Mouse (Mus musculus) MEL (cell line): ENCODE results near the gene Atp2a2.

ENCODE experiments used
- CTCF ChIP-seq, 3 experiments: IDR thresholded peaks in 2 of 3; conservative IDR thresholded peaks in 1 of 3; 2 replicates each; pipeline ENCODE4 v1.5.1; 2011 to 2012; ENCODE audit warnings: low read length in 3 of 3, low read depth in 2 of 3, mild to moderate bottlenecking in 2 of 3, improper control_type of control experiment in 1 of 3, inconsistent platforms in 1 of 3, mixed read lengths in 1 of 3, moderate library complexity in 1 of 3; ENCODE audit not compliant: control insufficient read depth in 1 of 3, insufficient read depth in 1 of 3, poor library complexity in 1 of 3, severe bottlenecking in 1 of 3
- EP300 ChIP-seq, 2 experiments: IDR thresholded peaks; 2 replicates each; pipeline ENCODE4 v1.6.1; 2011; ENCODE audit warnings: improper control_type of control experiment in 2 of 2, low read length in 2 of 2, low read depth in 1 of 2, mild to moderate bottlenecking in 1 of 2
- KAT2A ChIP-seq: conservative IDR thresholded peaks from 2 replicates; pipeline ENCODE4 v1.6.1; 2012; ENCODE audit warnings: low read depth, low read length, improper control_type of control experiment, inconsistent platforms
- MAFK ChIP-seq: IDR thresholded peaks from 2 replicates; pipeline ENCODE4 v1.6.1; 2011; ENCODE audit warnings: low read depth, mild to moderate bottlenecking, low read length, improper control_type of control experiment, borderline replicate concordance
- MXI1 ChIP-seq: IDR thresholded peaks from 2 replicates; pipeline ENCODE4 v1.6.1; 2011; ENCODE audit warnings: mild to moderate bottlenecking, low read depth, low read length, improper control_type of control experiment
- NELFE ChIP-seq: IDR thresholded peaks from 2 replicates; pipeline ENCODE4 v1.6.1; 2011; ENCODE audit warnings: low read depth, low read length, improper control_type of control experiment
- POLR2A ChIP-seq, 2 experiments: IDR thresholded peaks; 2 replicates each; pipeline ENCODE4 v1.6.1; 2011 to 2012; ENCODE audit warnings: low read length in 2 of 2, mild to moderate bottlenecking in 2 of 2, control low read depth in 1 of 2, improper control_type of control experiment in 1 of 2, low read depth in 1 of 2, moderate library complexity in 1 of 2; ENCODE audit not compliant: control insufficient read depth in 1 of 2, insufficient read depth in 1 of 2, poor library complexity in 1 of 2
- SMC3 ChIP-seq: IDR thresholded peaks from 2 replicates; pipeline ENCODE4 v1.6.1; 2011; ENCODE audit warnings: low read depth, low read length, improper control_type of control experiment
- TCF12 ChIP-seq: IDR thresholded peaks from 2 replicates; pipeline ENCODE4 v1.6.1; 2014; ENCODE audit warnings: low read depth, mild to moderate bottlenecking, inconsistent platforms, low read length, improper control_type of control experiment, moderate library complexity

DNA sequence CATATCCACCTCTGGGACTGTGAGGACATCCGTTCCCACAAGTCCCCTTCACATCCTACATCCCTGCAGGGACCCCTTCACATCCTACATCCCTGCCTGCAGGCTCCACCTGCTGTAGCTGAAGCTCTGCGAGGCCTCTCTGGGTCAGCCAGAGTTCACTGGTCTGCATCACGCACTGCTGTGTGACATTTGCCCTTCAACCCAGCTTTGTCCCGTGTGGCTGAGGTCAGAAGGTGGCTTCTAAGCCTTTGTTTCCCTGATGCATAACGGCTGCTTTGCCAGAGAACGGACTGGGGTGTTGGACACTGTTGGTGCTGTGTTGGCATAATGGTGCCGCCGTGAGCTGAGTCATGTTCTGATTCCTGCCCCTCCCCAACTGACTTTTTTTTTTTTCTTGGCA, 16.2 kb upstream of the Atp2a2 start:
- TF ChIP-seq NELFE = no peak
- no peak for TF ChIP-seq POLR2A (IDR thresholded peaks at IDR 0.05; ENCODE audit: control insufficient read depth in 1 of 2, insufficient read depth in 1 of 2, low read depth in 1 of 2, low read length in 2 of 2, poor library complexity in 1 of 2)
- no peak for TF ChIP-seq CTCF (IDR thresholded peaks at IDR 0.05 in 2 of 3, conservative IDR thresholded peaks at IDR 0.05 in 1 of 3; ENCODE audit: control insufficient read depth in 1 of 3, insufficient read depth in 1 of 3, low read depth in 2 of 3, low read length in 3 of 3, poor library complexity in 1 of 3, severe bottlenecking in 1 of 3)
- TF ChIP-seq MAFK = no peak
- TF ChIP-seq EP300 (IDR thresholded peaks at IDR 0.05; ENCODE audit: low read depth in 1 of 2, low read length in 2 of 2) = no peak
- TF ChIP-seq MXI1 = no peak
- no peak for TF ChIP-seq TCF12
- no peak for TF ChIP-seq SMC3
- TF ChIP-seq KAT2A = no peak
